Mouse (Mus musculus): ENCODE measurements around the gene Rpl10a. TPM values are rescaled to one million over a fixed set of nuclear protein-coding genes. Genes with fewer than 3 reads are reported as not detected.
"Not testable (repeated sequence)": the region's sequence is repeated elsewhere in the genome, so short reads cannot be mapped to it uniquely, and the experiment has no call there.

Rpl10a gene
- total and polyA plus RNA-seq, 3 experiments, result 826 to 2,217 (median 935) TPM

- peak; percentile 84 for DNase-seq
These were observed 19.7 kb upstream of the Rpl10a start for GRCm38 (mm10) chr17:28308297-28309195.

- no peak for DNase-seq
These were observed 17.4 kb upstream of the Rpl10a start for GRCm38 (mm10) chr17:28310831-28311230.

GRCm38 (mm10) chr17:28311366-28312132, 16.7 kb upstream of the Rpl10a start:
- no peak for DNase-seq

- no peak for DNase-seq
These were observed 15.7 kb upstream of the Rpl10a start for GRCm38 (mm10) chr17:28312232-28313211.

GRCm38 (mm10) chr17:28313212-28313879, 14.9 kb upstream of the Rpl10a start, which contains the start of gene Fance:
Fance (plus strand) TSS chr17:28313519.
- DNase-seq, result peak; percentile 97

GRCm38 (mm10) chr17:28313880-28314225, 14.4 kb upstream of the Rpl10a start:
- DNase-seq, result no peak

- DNase-seq, result no peak
These were observed 12.6 kb upstream of the Rpl10a start for GRCm38 (mm10) chr17:28315611-28316160.

GRCm38 (mm10) chr17:28316476-28316875, 11.8 kb upstream of the Rpl10a start:
- no peak for DNase-seq

GRCm38 (mm10) chr17:28317091-28317490, 11.2 kb upstream of the Rpl10a start:
- DNase-seq, result no peak

GRCm38 (mm10) chr17:28317725-28318124, 10.5 kb upstream of the Rpl10a start:
- DNase-seq, result no peak

- DNase-seq, result no peak
These were observed 6.6 kb upstream of the Rpl10a start for GRCm38 (mm10) chr17:28321700-28322099.

- DNase-seq, result no peak
These were observed 4.5 kb upstream of the Rpl10a start for GRCm38 (mm10) chr17:28323786-28324185.

GRCm38 (mm10) chr17:28324416-28324815, 3.9 kb upstream of the Rpl10a start:
- not testable (repeated sequence) for DNase-seq

GRCm38 (mm10) chr17:28325751-28326150, 2.5 kb upstream of the Rpl10a start:
- DNase-seq, result no peak

- DNase-seq, result no peak
These were observed 1.3 kb upstream of the Rpl10a start for GRCm38 (mm10) chr17:28326951-28327350.

- peak; percentile 75 for DNase-seq
These were observed 472 bp upstream of the Rpl10a start for GRCm38 (mm10) chr17:28327673-28328325.

GRCm38 (mm10) chr17:28328946-28329345, 675 bp downstream of the Rpl10a start:
- no peak for DNase-seq

GRCm38 (mm10) chr17:28329503-28330231, 1.4 kb downstream of the Rpl10a start:
- no peak for DNase-seq

- DNase-seq, result no peak
These were observed 1.9 kb downstream of the Rpl10a start for GRCm38 (mm10) chr17:28330232-28330546.

- not testable (repeated sequence) for DNase-seq
These were observed 2.3 kb downstream of the Rpl10a start for GRCm38 (mm10) chr17:28330590-28330989.
